Mouse (Mus musculus): ENCODE measurements around the gene Grwd1.

DNA sequence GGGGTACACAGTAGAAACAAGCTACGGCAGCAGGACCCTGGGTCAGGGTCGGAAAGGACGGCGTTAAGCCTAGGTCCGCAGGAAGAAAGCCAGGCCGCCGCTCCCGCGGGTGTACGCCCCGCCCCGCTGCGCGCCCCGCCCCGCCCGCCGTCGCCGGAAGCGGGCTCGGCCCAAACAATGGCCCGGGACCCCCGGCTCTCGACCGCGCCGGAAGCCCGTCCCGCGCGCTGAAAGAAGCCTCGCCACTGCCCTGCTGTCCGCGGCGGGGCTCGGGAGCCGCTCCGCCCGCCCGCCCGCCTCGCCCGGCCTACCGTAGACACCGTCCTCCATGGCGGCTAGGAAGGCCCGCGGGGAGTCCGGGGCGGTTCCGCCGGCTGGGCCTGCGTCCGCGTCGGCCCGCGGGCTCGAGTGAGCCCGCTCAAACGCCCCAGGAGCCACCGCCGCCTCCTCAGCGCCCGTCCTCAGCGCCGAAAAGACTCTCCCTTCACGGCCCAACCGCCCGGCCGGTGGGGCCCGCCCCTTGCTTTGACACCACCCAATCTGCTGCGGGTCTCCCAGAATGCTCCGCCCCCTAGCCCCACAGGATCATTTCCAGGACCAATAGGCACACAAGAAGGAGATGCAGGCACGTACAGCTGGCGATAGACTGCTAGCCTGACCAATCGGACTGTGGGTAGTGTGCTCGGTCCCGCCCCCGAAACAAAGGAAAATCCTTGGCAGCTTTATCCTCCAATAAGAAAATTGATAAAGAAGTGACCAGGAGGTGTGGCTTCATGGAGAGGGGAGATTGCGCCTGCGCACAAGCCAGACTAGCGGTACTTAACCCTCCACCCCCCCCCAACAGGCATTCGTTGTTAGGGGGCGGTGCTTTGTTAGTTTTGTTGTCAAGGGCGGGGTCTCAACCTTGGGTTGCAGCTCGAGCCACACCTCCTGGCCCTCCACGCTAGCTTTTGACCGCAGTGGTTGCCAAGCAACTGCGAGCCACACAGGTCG lies 16.7 kb downstream of the Grwd1 start, which contains the start of gene Cyth2:
- TF ChIP-seq POLR2A (IDR thresholded peaks at IDR 0.05; ENCODE audit: extremely low read depth, insufficient read depth, low read length) = peak; percentile 63
- no peak for TF ChIP-seq CTCF (IDR thresholded peaks at IDR 0.05; ENCODE audit: extremely low read depth, insufficient read depth, low read length)

All from cortical plate, adult 2 months (tissue).